Mouse (Mus musculus) embryonic fibroblast, embryonic 13.5 days (primary cell): ENCODE data around the gene Tgif2.

Source experiments
- CTCF ChIP-seq: IDR thresholded peaks from 2 replicates; pipeline ENCODE4 v1.5.1; 2011; ENCODE audit warnings: mild to moderate bottlenecking, control low read depth, low read length, moderate library complexity, borderline replicate concordance; ENCODE audit not compliant: insufficient read depth
- POLR2A ChIP-seq: IDR thresholded peaks from 2 replicates; pipeline ENCODE4 v1.6.1; 2011; ENCODE audit warnings: low read depth, mild to moderate bottlenecking, control low read depth, low read length, moderate library complexity

- TF ChIP-seq CTCF (no peak), POLR2A (no peak)
These were observed 34.4 kb downstream of the Tgif2 start for GRCm38 (mm10) chr2:156874047-156874759.
